Mouse (Mus musculus): Measurements from ENCODE around the gene Fndc8. TPM values are rescaled to one million over a fixed set of nuclear protein-coding genes. Genes with fewer than 3 reads are reported as not detected.

The Fndc8 gene
- polyA plus RNA-seq, 1 experiment from 2014 or later, result 0.08 TPM

- Histone ChIP-seq H3K9ac (peak overlapping the region; percentile 25), H3K36me3 (peaks cover 12% of the 10 kb centered on the region), H3K27ac (peak overlapping the region; percentile 76), H3K27me3 (replicated peaks) (no peaks in the 10 kb centered on the region), H3K4me1 (peaks cover 74% of the 10 kb centered on the region), H3K4me2 (peak overlapping the region; percentile 52), H3K4me3 (no peak overlapping the region), H3K9me3 (replicated peaks) (no peaks in the 10 kb centered on the region)
- ATAC-seq, result peak; percentile 93
- WGBS (ENCODE audit: insufficient replicate concordance), result 64% methylated on average over 9 of the region's 9 CpGs
Observed at GRCm38 (mm10) chr11:82855327-82855973, 36.5 kb upstream of the Fndc8 start.

- Histone ChIP-seq H3K9me3 (replicated peaks) (no peaks in the 10 kb centered on the region), H3K4me3 (no peak overlapping the region), H3K27me3 (replicated peaks) (no peaks in the 10 kb centered on the region), H3K4me2 (0 out of 2 replicates have a peak overlapping the region, but pooled peaks have one; percentile 52), H3K27ac (peak overlapping the region; percentile 76; the same call in 1 of the 2 replicates), H3K4me1 (peaks cover 74% of the 10 kb centered on the region), H3K9ac (peak overlapping the region; percentile 25; the same call in 1 of the 2 replicates), H3K36me3 (peaks cover 18% of the 10 kb centered on the region)
- ATAC-seq, result no peak
- WGBS (ENCODE audit: insufficient replicate concordance), result 79% methylated on average over 10 of the region's 10 CpGs
Observed at GRCm38 (mm10) chr11:82856032-82856431, 35.9 kb upstream of the Fndc8 start.

- Histone ChIP-seq H3K4me2 (no peak overlapping the region), H3K27ac (peak overlapping the region; percentile 76), H3K9ac (no peak overlapping the region), H3K4me3 (no peak overlapping the region), H3K9me3 (replicated peaks) (no peaks in the 10 kb centered on the region), H3K36me3 (peaks cover 23% of the 10 kb centered on the region), H3K27me3 (replicated peaks) (no peaks in the 10 kb centered on the region), H3K4me1 (peaks cover 74% of the 10 kb centered on the region)
- WGBS (ENCODE audit: insufficient replicate concordance), result 75% methylated on average over 13 of the region's 13 CpGs
- ATAC-seq, result no peak
Observed at GRCm38 (mm10) chr11:82857307-82857848, 34.5 kb upstream of the Fndc8 start.

DNA sequence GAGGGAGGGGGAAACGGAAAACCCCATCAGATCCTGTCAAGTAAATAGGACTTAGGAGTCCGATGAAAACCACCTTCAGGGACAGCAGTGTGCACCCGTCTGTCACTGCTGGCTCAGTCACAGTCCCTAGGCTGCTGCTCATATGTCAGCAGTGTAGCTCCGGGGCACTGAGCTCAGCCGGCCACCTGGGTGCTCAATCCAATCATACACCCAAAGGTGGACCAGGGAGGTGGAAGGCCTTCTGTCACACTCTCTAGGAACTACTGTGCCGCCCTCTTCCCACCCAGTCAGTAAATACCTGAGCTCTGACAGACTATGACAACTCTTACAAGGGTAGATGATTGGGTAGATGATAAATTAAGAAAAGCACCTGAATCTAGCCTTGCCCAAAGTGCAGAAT lies 31.2 kb upstream of the Fndc8 start:
- H3K27ac ChIP-seq, result no peak overlapping the region
- H3K9me3 ChIP-seq (replicated peaks), result no peaks in the 10 kb centered on the region
- no peak overlapping the region for H3K4me3 ChIP-seq
- H3K4me1 ChIP-seq, result peaks cover 71% of the 10 kb centered on the region
- no peak overlapping the region for H3K4me2 ChIP-seq
- no peak overlapping the region for H3K9ac ChIP-seq
- WGBS (ENCODE audit: insufficient replicate concordance), result 78% methylated on average over 6 of the region's 6 CpGs
- ATAC-seq, result no peak
- peaks cover 23% of the 10 kb centered on the region for H3K36me3 ChIP-seq
- no peaks in the 10 kb centered on the region for H3K27me3 ChIP-seq (replicated peaks)

- H3K27ac ChIP-seq, result no peak overlapping the region
- H3K4me3 ChIP-seq, result no peak overlapping the region
- H3K4me1 ChIP-seq, result peaks cover 71% of the 10 kb centered on the region
- ATAC-seq, result no peak
- 79% methylated on average over 8 of the region's 8 CpGs for WGBS (ENCODE audit: insufficient replicate concordance)
- H3K9me3 ChIP-seq (replicated peaks), result no peaks in the 10 kb centered on the region
- H3K9ac ChIP-seq, result no peak overlapping the region
- H3K4me2 ChIP-seq, result no peak overlapping the region
- H3K27me3 ChIP-seq (replicated peaks), result no peaks in the 10 kb centered on the region
- peaks cover 23% of the 10 kb centered on the region for H3K36me3 ChIP-seq
Observed at GRCm38 (mm10) chr11:82861558-82861957, 30.4 kb upstream of the Fndc8 start.

GRCm38 (mm10) chr11:82862638-82863037 lies 29.3 kb upstream of the Fndc8 start:
- H3K4me2 ChIP-seq, result peak overlapping the region; percentile 49
- ATAC-seq, result peak; percentile 60
- H3K27me3 ChIP-seq (replicated peaks), result no peaks in the 10 kb centered on the region
- peaks cover 73% of the 10 kb centered on the region for H3K4me1 ChIP-seq
- peak overlapping the region; percentile 79 for H3K27ac ChIP-seq
- peaks cover 27% of the 10 kb centered on the region for H3K36me3 ChIP-seq
- H3K9ac ChIP-seq, result peak overlapping the region; percentile 38; the same call in 1 of the 2 replicates
- H3K9me3 ChIP-seq (replicated peaks), result no peaks in the 10 kb centered on the region
- WGBS (ENCODE audit: insufficient replicate concordance), result 38% methylated on average over 9 of the region's 9 CpGs
- H3K4me3 ChIP-seq, result no peak overlapping the region

- peaks cover 28% of the 10 kb centered on the region for H3K36me3 ChIP-seq
- ATAC-seq, result no peak
- 83% methylated on average over 2 of the region's 2 CpGs for WGBS (ENCODE audit: insufficient replicate concordance)
- no peaks in the 10 kb centered on the region for H3K27me3 ChIP-seq (replicated peaks)
- peak overlapping the region; percentile 79 for H3K27ac ChIP-seq
- peak overlapping the region; percentile 49 for H3K4me2 ChIP-seq
- H3K9ac ChIP-seq, result peak overlapping the region; percentile 38; the same call in 1 of the 2 replicates
- peaks cover 75% of the 10 kb centered on the region for H3K4me1 ChIP-seq
- no peaks in the 10 kb centered on the region for H3K9me3 ChIP-seq (replicated peaks)
- no peak overlapping the region for H3K4me3 ChIP-seq
Observed at GRCm38 (mm10) chr11:82863059-82863458, 28.9 kb upstream of the Fndc8 start.

GRCm38 (mm10) chr11:82863488-82863931 lies 28.4 kb upstream of the Fndc8 start:
- H3K36me3 ChIP-seq, result peaks cover 28% of the 10 kb centered on the region
- H3K9me3 ChIP-seq (replicated peaks), result no peaks in the 10 kb centered on the region
- peak overlapping the region; percentile 44; the same call in 1 of the 2 replicates for H3K9ac ChIP-seq
- WGBS (ENCODE audit: insufficient replicate concordance), result 52% methylated on average over 4 of the region's 4 CpGs
- peak overlapping the region; percentile 40 for H3K4me2 ChIP-seq
- peak overlapping the region; percentile 79 for H3K27ac ChIP-seq
- peak; percentile 66 for ATAC-seq
- H3K4me3 ChIP-seq, result no peak overlapping the region
- no peaks in the 10 kb centered on the region for H3K27me3 ChIP-seq (replicated peaks)
- H3K4me1 ChIP-seq, result peaks cover 77% of the 10 kb centered on the region

DNA sequence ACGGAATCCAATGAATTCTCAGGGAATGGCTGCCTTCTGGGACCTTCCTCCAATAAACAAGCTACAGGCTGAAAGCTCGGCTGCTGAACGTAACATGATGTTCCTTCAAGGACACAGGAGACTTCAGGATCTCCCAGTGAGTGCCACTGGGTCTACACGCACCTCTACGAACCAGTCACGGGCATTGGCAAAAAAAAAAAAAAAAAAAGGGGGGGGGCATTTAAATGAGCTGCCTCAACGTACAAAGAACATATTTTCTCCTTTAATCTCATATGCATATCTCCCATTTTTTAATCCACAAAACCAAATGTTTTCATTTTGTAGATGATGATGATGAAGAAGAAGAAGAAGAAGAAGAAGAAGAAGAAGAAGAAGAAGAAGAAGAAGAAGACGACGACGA lies 26.0 kb upstream of the Fndc8 start:
- no peaks in the 10 kb centered on the region for H3K9me3 ChIP-seq (replicated peaks)
- H3K9ac ChIP-seq, result peak overlapping the region; percentile 57; the same call in 1 of the 2 replicates
- ATAC-seq, result no peak
- H3K4me1 ChIP-seq, result peaks cover 88% of the 10 kb centered on the region
- H3K27me3 ChIP-seq (replicated peaks), result no peaks in the 10 kb centered on the region
- H3K4me2 ChIP-seq, result peak overlapping the region; percentile 62
- peak overlapping the region; percentile 64; the same call in 1 of the 2 replicates for H3K27ac ChIP-seq
- peak overlapping the region; percentile 32; the same call in 1 of the 2 replicates for H3K4me3 ChIP-seq
- peaks cover 17% of the 10 kb centered on the region for H3K36me3 ChIP-seq
- WGBS (ENCODE audit: insufficient replicate concordance), result 74% methylated on average over 10 of the region's 10 CpGs

DNA sequence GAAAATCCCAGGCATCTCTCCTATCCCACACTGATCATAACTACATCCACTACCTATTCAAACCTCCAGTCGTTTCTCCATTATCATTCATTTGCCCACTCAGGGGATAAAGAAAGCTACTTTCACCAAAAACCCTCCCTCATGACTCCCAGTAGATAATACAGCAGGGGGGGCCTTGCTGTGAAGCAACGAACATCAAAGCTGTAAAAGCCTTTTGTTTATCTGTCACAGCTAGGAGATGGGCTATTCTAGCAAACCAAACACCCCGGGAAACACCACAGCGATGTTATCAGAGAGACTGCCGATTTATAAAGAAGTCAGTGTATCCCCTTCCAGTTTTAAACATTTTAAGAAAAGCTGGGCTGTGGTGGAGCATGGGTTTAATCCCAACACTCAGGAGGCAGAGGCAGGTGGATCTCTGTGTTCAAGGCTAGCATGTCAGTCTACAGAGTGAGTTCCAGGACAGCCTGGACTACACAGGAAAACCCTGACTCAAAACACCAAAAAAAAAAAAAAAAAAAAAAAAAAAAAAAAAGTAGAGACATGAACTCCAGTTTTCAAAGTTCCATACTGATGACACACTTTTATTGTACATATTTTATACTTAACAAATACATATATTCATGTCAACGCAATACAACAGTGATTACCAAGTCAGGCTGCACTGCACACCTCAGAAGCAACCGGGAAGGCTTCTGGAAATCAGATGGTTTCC lies 24.9 kb upstream of the Fndc8 start:
- peak overlapping the region; percentile 32 for H3K4me3 ChIP-seq
- H3K36me3 ChIP-seq, result peaks cover 11% of the 10 kb centered on the region
- H3K27me3 ChIP-seq (replicated peaks), result no peaks in the 10 kb centered on the region
- no peak for ATAC-seq
- peaks cover 77% of the 10 kb centered on the region for H3K4me1 ChIP-seq
- peak overlapping the region; percentile 57 for H3K9ac ChIP-seq
- H3K4me2 ChIP-seq, result peak overlapping the region; percentile 62
- 24% methylated on average over 7 of the region's 7 CpGs for WGBS (ENCODE audit: insufficient replicate concordance)
- H3K9me3 ChIP-seq (replicated peaks), result no peaks in the 10 kb centered on the region
- peak overlapping the region; percentile 64 for H3K27ac ChIP-seq

DNA sequence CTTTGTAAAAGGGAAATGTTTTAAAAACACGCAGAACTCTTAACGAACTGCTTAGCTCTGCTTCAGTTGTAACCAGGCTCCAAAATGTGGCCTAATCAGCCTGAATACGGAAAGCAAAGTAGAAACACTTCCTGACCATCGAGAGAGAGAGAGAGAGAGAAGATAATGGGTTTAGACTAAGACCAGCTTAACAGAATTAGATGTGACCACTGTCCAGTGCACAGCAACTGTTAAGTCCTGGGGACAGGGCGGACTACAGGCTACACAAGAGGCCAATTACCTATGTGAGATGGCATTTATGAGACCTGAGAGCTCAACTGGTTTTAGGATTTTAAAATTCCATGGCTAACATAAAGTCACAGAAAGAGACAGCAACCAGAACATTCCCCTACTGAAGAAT lies 24.0 kb upstream of the Fndc8 start:
- H3K36me3 ChIP-seq, result peaks cover 11% of the 10 kb centered on the region
- ATAC-seq, result no peak
- 39% methylated on average over 5 of the region's 5 CpGs for WGBS (ENCODE audit: insufficient replicate concordance)
- H3K4me1 ChIP-seq, result peaks cover 68% of the 10 kb centered on the region
- no peaks in the 10 kb centered on the region for H3K9me3 ChIP-seq (replicated peaks)
- peak overlapping the region; percentile 64 for H3K27ac ChIP-seq
- H3K4me3 ChIP-seq, result peak overlapping the region; percentile 22
- H3K9ac ChIP-seq, result peak overlapping the region; percentile 49
- H3K4me2 ChIP-seq, result peak overlapping the region; percentile 62
- no peaks in the 10 kb centered on the region for H3K27me3 ChIP-seq (replicated peaks)
